Mouse (Mus musculus): Measurements from ENCODE around the gene Vcl. TPM values are rescaled to one million over a fixed set of nuclear protein-coding genes. Genes with fewer than 3 reads are reported as not detected.

Vcl gene
- polyA plus RNA-seq, 2 experiments: 64.1 to 67.4 TPM

GRCm38 (mm10) chr14:20999617-21000016 lies 70.4 kb downstream of the Vcl start:
- no peaks in the 10 kb centered on the region for H3K4me1 ChIP-seq (ENCODE audit: control insufficient read depth, insufficient read depth, low read length)
- H3K4me3 ChIP-seq (replicated peaks; ENCODE audit: low read length): no peak overlapping the region
- 84% methylated on average over 4 of the region's 4 CpGs for WGBS
- ATAC-seq (ENCODE audit: low FRiP score, low read depth) (no peak), DNase-seq (ENCODE audit: low spot score) (no peak)
- TF ChIP-seq POLR2A (IDR thresholded peaks at IDR 0.05; ENCODE audit: borderline replicate concordance, extremely low read depth, insufficient read depth, insufficient read length): no peak
- no peak overlapping the region for H3K27ac ChIP-seq (replicated peaks; ENCODE audit: low read depth, low read length)
- H3K27me3 ChIP-seq (ENCODE audit: control insufficient read depth, insufficient read depth, low read length): no peaks in the 10 kb centered on the region
- no peaks in the 10 kb centered on the region for H3K9me3 ChIP-seq (ENCODE audit: control insufficient read depth, low read length)
- H3K36me3 ChIP-seq (ENCODE audit: control insufficient read depth, insufficient read depth, low read length): peaks cover 29% of the 10 kb centered on the region
- no peak overlapping the region for H3K4me2 ChIP-seq (replicated peaks; ENCODE audit: low read depth, low read length, severe bottlenecking)
- no peak overlapping the region for H3K9ac ChIP-seq (ENCODE audit: low read depth, low read length, severe bottlenecking)

GRCm38 (mm10) chr14:21013800-21014334 lies 84.7 kb downstream of the Vcl start:
- H3K9me3 ChIP-seq (ENCODE audit: control insufficient read depth, low read length): no peaks in the 10 kb centered on the region
- H3K36me3 ChIP-seq (ENCODE audit: control insufficient read depth, insufficient read depth, low read length): peaks cover 59% of the 10 kb centered on the region
- DNase-seq (ENCODE audit: low spot score) (no peak), ATAC-seq (ENCODE audit: low FRiP score, low read depth) (no peak)
- no peak overlapping the region for H3K4me3 ChIP-seq (replicated peaks; ENCODE audit: low read length)
- no peak overlapping the region for H3K9ac ChIP-seq (ENCODE audit: low read depth, low read length, severe bottlenecking)
- H3K4me1 ChIP-seq (ENCODE audit: control insufficient read depth, insufficient read depth, low read length): no peaks in the 10 kb centered on the region
- 87% methylated on average over 5 of the region's 5 CpGs for WGBS
- H3K27me3 ChIP-seq (ENCODE audit: control insufficient read depth, insufficient read depth, low read length): no peaks in the 10 kb centered on the region
- no peak for TF ChIP-seq POLR2A (IDR thresholded peaks at IDR 0.05; ENCODE audit: borderline replicate concordance, extremely low read depth, insufficient read depth, insufficient read length)
- no peak overlapping the region for H3K27ac ChIP-seq (replicated peaks; ENCODE audit: low read depth, low read length)
- no peak overlapping the region for H3K4me2 ChIP-seq (replicated peaks; ENCODE audit: low read depth, low read length, severe bottlenecking)

GRCm38 (mm10) chr14:21017871-21018270 lies 88.7 kb downstream of the Vcl start:
- no peaks in the 10 kb centered on the region for H3K27me3 ChIP-seq (ENCODE audit: control insufficient read depth, insufficient read depth, low read length)
- DNase-seq (ENCODE audit: low spot score) (no peak), ATAC-seq (ENCODE audit: low FRiP score, low read depth) (no peak)
- H3K9ac ChIP-seq (ENCODE audit: low read depth, low read length, severe bottlenecking): no peak overlapping the region
- WGBS: 89% methylated on average over 5 of the region's 5 CpGs
- no peaks in the 10 kb centered on the region for H3K9me3 ChIP-seq (ENCODE audit: control insufficient read depth, low read length)
- H3K36me3 ChIP-seq (ENCODE audit: control insufficient read depth, insufficient read depth, low read length): peaks cover 78% of the 10 kb centered on the region
- H3K4me3 ChIP-seq (replicated peaks; ENCODE audit: low read length): no peak overlapping the region
- no peaks in the 10 kb centered on the region for H3K4me1 ChIP-seq (ENCODE audit: control insufficient read depth, insufficient read depth, low read length)
- no peak overlapping the region for H3K4me2 ChIP-seq (replicated peaks; ENCODE audit: low read depth, low read length, severe bottlenecking)
- H3K27ac ChIP-seq (replicated peaks; ENCODE audit: low read depth, low read length): no peak overlapping the region
- no peak for TF ChIP-seq POLR2A (IDR thresholded peaks at IDR 0.05; ENCODE audit: borderline replicate concordance, extremely low read depth, insufficient read depth, insufficient read length)

- peak; percentile 38 for DNase-seq (ENCODE audit: low spot score)
- H3K27ac ChIP-seq (replicated peaks; ENCODE audit: low read depth, low read length): no peak overlapping the region
- ATAC-seq (ENCODE audit: low FRiP score, low read depth): no peak
- WGBS: 53% methylated on average over 3 of the region's 3 CpGs
- H3K9me3 ChIP-seq (ENCODE audit: control insufficient read depth, low read length): no peaks in the 10 kb centered on the region
- H3K4me2 ChIP-seq (replicated peaks; ENCODE audit: low read depth, low read length, severe bottlenecking): no peak overlapping the region
- peaks cover 75% of the 10 kb centered on the region for H3K36me3 ChIP-seq (ENCODE audit: control insufficient read depth, insufficient read depth, low read length)
- no peaks in the 10 kb centered on the region for H3K27me3 ChIP-seq (ENCODE audit: control insufficient read depth, insufficient read depth, low read length)
- no peaks in the 10 kb centered on the region for H3K4me1 ChIP-seq (ENCODE audit: control insufficient read depth, insufficient read depth, low read length)
- no peak overlapping the region for H3K4me3 ChIP-seq (replicated peaks; ENCODE audit: low read length)
- no peak for TF ChIP-seq POLR2A (IDR thresholded peaks at IDR 0.05; ENCODE audit: borderline replicate concordance, extremely low read depth, insufficient read depth, insufficient read length)
- no peak overlapping the region for H3K9ac ChIP-seq (ENCODE audit: low read depth, low read length, severe bottlenecking)
Observed at GRCm38 (mm10) chr14:21018977-21019376, 89.8 kb downstream of the Vcl start.

- H3K9me3 ChIP-seq (ENCODE audit: control insufficient read depth, low read length): no peaks in the 10 kb centered on the region
- H3K27me3 ChIP-seq (ENCODE audit: control insufficient read depth, insufficient read depth, low read length): no peaks in the 10 kb centered on the region
- WGBS: 93% methylated on average over 8 of the region's 8 CpGs
- H3K4me3 ChIP-seq (replicated peaks; ENCODE audit: low read length): no peak overlapping the region
- peaks cover 82% of the 10 kb centered on the region for H3K36me3 ChIP-seq (ENCODE audit: control insufficient read depth, insufficient read depth, low read length)
- no peak for TF ChIP-seq POLR2A (IDR thresholded peaks at IDR 0.05; ENCODE audit: borderline replicate concordance, extremely low read depth, insufficient read depth, insufficient read length)
- no peak overlapping the region for H3K27ac ChIP-seq (replicated peaks; ENCODE audit: low read depth, low read length)
- ATAC-seq (ENCODE audit: low FRiP score, low read depth) (no peak), DNase-seq (ENCODE audit: low spot score) (no peak)
- H3K4me2 ChIP-seq (replicated peaks; ENCODE audit: low read depth, low read length, severe bottlenecking): no peak overlapping the region
- H3K4me1 ChIP-seq (ENCODE audit: control insufficient read depth, insufficient read depth, low read length): no peaks in the 10 kb centered on the region
- no peak overlapping the region for H3K9ac ChIP-seq (ENCODE audit: low read depth, low read length, severe bottlenecking)
Observed at GRCm38 (mm10) chr14:21020435-21020834, 91.2 kb downstream of the Vcl start.

- H3K9ac ChIP-seq (ENCODE audit: low read depth, low read length, severe bottlenecking): no peak overlapping the region
- no peaks in the 10 kb centered on the region for H3K9me3 ChIP-seq (ENCODE audit: control insufficient read depth, low read length)
- no peak overlapping the region for H3K4me3 ChIP-seq (replicated peaks; ENCODE audit: low read length)
- H3K27ac ChIP-seq (replicated peaks; ENCODE audit: low read depth, low read length): no peak overlapping the region
- no peak overlapping the region for H3K4me2 ChIP-seq (replicated peaks; ENCODE audit: low read depth, low read length, severe bottlenecking)
- H3K4me1 ChIP-seq (ENCODE audit: control insufficient read depth, insufficient read depth, low read length): peaks cover 3% of the 10 kb centered on the region; the same call in 1 of the 2 replicates
- DNase-seq (ENCODE audit: low spot score) (no peak), ATAC-seq (ENCODE audit: low FRiP score, low read depth) (no peak)
- TF ChIP-seq POLR2A (IDR thresholded peaks at IDR 0.05; ENCODE audit: borderline replicate concordance, extremely low read depth, insufficient read depth, insufficient read length): no peak
- peaks cover 66% of the 10 kb centered on the region for H3K36me3 ChIP-seq (ENCODE audit: control insufficient read depth, insufficient read depth, low read length)
- no peaks in the 10 kb centered on the region for H3K27me3 ChIP-seq (ENCODE audit: control insufficient read depth, insufficient read depth, low read length)
Observed at GRCm38 (mm10) chr14:21027542-21027941, 98.3 kb downstream of the Vcl start.

Data from limb, embryonic 14.5 days (tissue).